In genomic region chr8:111736321-111736720, GRCm38 (mm10) we compare ENCODE assay signal across 8 mouse cellular contexts. TPM values are rescaled to one million over a fixed set of nuclear protein-coding genes. Genes with fewer than 3 reads are reported as not detected.
A peak's percentile ranks its signal among the peaks of the same experiment; 100 is the strongest.
DNase-seq lines count a peak whose midpoint lies in the region; ATAC-seq lines count a peak whose summit lies in the region.

No protein-coding gene starts in this region.

- H3K27ac ChIP-seq in lung, embryonic 15.5 days = peak overlapping the region; percentile 90
- H3K27ac ChIP-seq in forebrain, embryonic 15.5 days (replicated peaks) = peak overlapping the region; percentile 48
- peak overlapping the region; percentile 85 for H3K27ac ChIP-seq in kidney, embryonic 15.5 days

- no peaks in the 10 kb centered on the region for H3K27me3 ChIP-seq in lung, embryonic 15.5 days
- no peaks in the 10 kb centered on the region for H3K27me3 ChIP-seq in forebrain, embryonic 15.5 days
- H3K27me3 ChIP-seq in kidney, embryonic 15.5 days = no peaks in the 10 kb centered on the region

- no peak overlapping the region for H3K9ac ChIP-seq in lung, embryonic 15.5 days
- H3K9ac ChIP-seq in forebrain, embryonic 15.5 days (replicated peaks) = no peak overlapping the region
- no peak overlapping the region; the same call in 1 of the 2 replicates for H3K9ac ChIP-seq in kidney, embryonic 15.5 days

- DNase-seq in lung, postnatal 14 days = no peak
- DNase-seq in cerebellum, adult 9-11 months = peak; percentile 78
- DNase-seq in retina, postnatal 1 day = peak; percentile 90
- no peak for DNase-seq in urinary bladder, postnatal 14 days (ENCODE audit: low spot score)
- no peak for DNase-seq in urinary bladder, postnatal 10 days (ENCODE audit: low spot score)

- ATAC-seq in lung, embryonic 15.5 days (ENCODE audit: borderline replicate concordance, extremely low read depth, low FRiP score, low TSS enrichment) = no peak
- peak; percentile 17; the same call in 1 of the 2 replicates for ATAC-seq in forebrain, embryonic 15.5 days (replicated peaks)
- no peak for ATAC-seq in kidney, embryonic 15.5 days (replicated peaks; ENCODE audit: low FRiP score)

- no peak overlapping the region for H3K4me3 ChIP-seq in lung, embryonic 15.5 days
- H3K4me3 ChIP-seq in forebrain, embryonic 15.5 days = no peak overlapping the region
- no peak overlapping the region for H3K4me3 ChIP-seq in kidney, embryonic 15.5 days (replicated peaks)

- H3K4me1 ChIP-seq in lung, embryonic 15.5 days = peaks cover 83% of the 10 kb centered on the region
- peaks cover 90% of the 10 kb centered on the region for H3K4me1 ChIP-seq in forebrain, embryonic 15.5 days
- H3K4me1 ChIP-seq in kidney, embryonic 15.5 days = peaks cover 82% of the 10 kb centered on the region

- H3K9me3 ChIP-seq in lung, embryonic 15.5 days = no peaks in the 10 kb centered on the region
- H3K9me3 ChIP-seq in forebrain, embryonic 15.5 days = no peaks in the 10 kb centered on the region
- no peaks in the 10 kb centered on the region for H3K9me3 ChIP-seq in kidney, embryonic 15.5 days (replicated peaks)

- 34% methylated on average over 7 of the region's 7 CpGs for WGBS in lung, embryonic 15.5 days
- 33% methylated on average over 7 of the region's 7 CpGs for WGBS in forebrain, embryonic 15.5 days
- 34% methylated on average over 7 of the region's 7 CpGs for WGBS in kidney, embryonic 15.5 days

- no peaks in the 10 kb centered on the region for H3K36me3 ChIP-seq in lung, embryonic 15.5 days
- no peaks in the 10 kb centered on the region for H3K36me3 ChIP-seq in forebrain, embryonic 15.5 days
- no peaks in the 10 kb centered on the region for H3K36me3 ChIP-seq in kidney, embryonic 15.5 days

- H3K4me2 ChIP-seq in lung, embryonic 15.5 days = 0 out of 2 replicates have a peak overlapping the region, but pooled peaks have one; percentile 12
- H3K4me2 ChIP-seq in forebrain, embryonic 15.5 days (replicated peaks) = no peak overlapping the region
- H3K4me2 ChIP-seq in kidney, embryonic 15.5 days = no peak overlapping the region

RNA-seq across cellular contexts. Expression of gene Bcar1, which starts 7.3 kb away (rescaled TPM):
- polyA plus RNA-seq in lung, embryonic 15.5 days (2015; fragmentation: Nextera tagmentation; extraction: Ambion mirVana) = 40.7 and 42.6 TPM in 2 replicates
- polyA plus RNA-seq in forebrain, embryonic 15.5 days (2015; fragmentation: Nextera tagmentation; extraction: Ambion mirVana) = 51.8 and 55.1 TPM in 2 replicates
- 45.7 and 53.8 TPM in 2 replicates for polyA plus RNA-seq in kidney, embryonic 15.5 days (2015; fragmentation: Nextera tagmentation; extraction: Ambion mirVana)

RNA-seq across cellular contexts. Expression of gene Ctrb1, which starts 45.5 kb away (rescaled TPM):
- 0.17 and 10.5 TPM in 2 replicates for polyA plus RNA-seq in lung, embryonic 15.5 days (2015; fragmentation: Nextera tagmentation; extraction: Ambion mirVana)
- polyA plus RNA-seq in forebrain, embryonic 15.5 days (2015; fragmentation: Nextera tagmentation; extraction: Ambion mirVana) = not detected in 2 replicates
- polyA plus RNA-seq in kidney, embryonic 15.5 days (2015; fragmentation: Nextera tagmentation; extraction: Ambion mirVana) = 0.45 and 5.2 TPM in 2 replicates

Comparison
In these comparisons a context has a peak if more than half of its experiments do, and no peak if none do; other contexts are left out.
1. DNase-seq: peak in cerebellum, adult 9-11 months (single experiment) and retina, postnatal 1 day (single experiment); none in lung, postnatal 14 days (single experiment), urinary bladder, postnatal 14 days (single experiment) and urinary bladder, postnatal 10 days (single experiment).
2. Peak in every context shown above with its lines, with median percentiles within 50 percentile points of each other: H3K27ac ChIP-seq.